Mouse (Mus musculus) frontal cortex, adult 2 months (tissue): Measurements from ENCODE around the gene Slc47a1. TPM values are rescaled to one million over a fixed set of nuclear protein-coding genes. Genes with fewer than 3 reads are reported as not detected.
"Not testable (repeated sequence)": the region's sequence is repeated elsewhere in the genome, so short reads cannot be mapped to it uniquely, and the experiment has no call there.

ENCODE experiments used
- DNase-seq, 2 experiments: peaks; one replicate each; pipeline ENCODE4 v3.0.0; 2022; ENCODE audit warnings: low spot score in 1 of 2; ENCODE audit errors: extremely low spot score in 1 of 2
- polyA plus RNA-seq: library from polyadenylated mRNA; depleted of rRNA; stranded (reverse); fragments of >200 nt; gene quantifications from 2 replicates; pipeline ENCODE4 v1.2.3, GENCODE M21; 2012; rRNA removed

Gene Slc47a1
- 4.8 TPM in 2 replicates for polyA plus RNA-seq

DNA sequence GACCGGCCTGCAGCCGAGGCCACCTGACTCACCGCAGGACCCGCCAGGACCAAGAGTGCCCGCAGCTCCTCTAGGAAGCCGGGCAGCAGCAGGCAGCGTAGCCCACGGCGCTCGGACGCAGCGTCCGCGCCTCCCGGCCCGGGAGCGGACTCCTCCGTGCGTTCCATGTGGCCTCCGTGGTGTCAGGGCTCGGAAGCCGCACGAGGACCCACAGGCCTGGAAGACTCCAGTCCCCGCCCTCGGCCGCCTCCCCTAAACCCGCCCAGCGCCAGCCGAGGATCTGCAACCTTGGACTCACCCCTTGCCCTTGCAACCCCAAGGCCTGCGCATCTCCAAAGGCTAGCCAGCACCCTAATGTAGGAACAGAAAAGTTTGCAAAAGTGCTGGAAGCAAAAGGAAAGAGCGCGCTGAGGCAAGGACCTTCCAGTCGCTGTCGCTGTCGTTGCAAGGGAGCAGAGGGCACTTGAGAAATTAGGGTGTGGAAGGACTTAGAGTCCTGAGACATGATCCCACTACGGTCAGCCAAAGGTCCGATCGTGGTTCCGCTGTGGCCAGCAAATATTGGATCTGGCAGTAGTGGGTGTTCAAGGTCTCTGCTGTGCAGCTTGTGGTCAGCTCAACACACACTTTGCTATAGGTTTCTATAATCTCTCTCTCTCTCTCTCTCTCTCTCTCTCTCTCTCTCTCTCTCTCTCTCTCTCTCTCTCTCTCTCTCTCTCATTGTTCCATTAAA, at the start of gene Slc47a1:
Gene Slc47a1, minus strand, starts transcription at position 465 of the 733 bp plus-strand sequence.
- no peak for DNase-seq

GRCm38 (mm10) chr11:61419253-61419652, 41.1 kb upstream of the Slc47a1 start:
- no peak for DNase-seq

DNA sequence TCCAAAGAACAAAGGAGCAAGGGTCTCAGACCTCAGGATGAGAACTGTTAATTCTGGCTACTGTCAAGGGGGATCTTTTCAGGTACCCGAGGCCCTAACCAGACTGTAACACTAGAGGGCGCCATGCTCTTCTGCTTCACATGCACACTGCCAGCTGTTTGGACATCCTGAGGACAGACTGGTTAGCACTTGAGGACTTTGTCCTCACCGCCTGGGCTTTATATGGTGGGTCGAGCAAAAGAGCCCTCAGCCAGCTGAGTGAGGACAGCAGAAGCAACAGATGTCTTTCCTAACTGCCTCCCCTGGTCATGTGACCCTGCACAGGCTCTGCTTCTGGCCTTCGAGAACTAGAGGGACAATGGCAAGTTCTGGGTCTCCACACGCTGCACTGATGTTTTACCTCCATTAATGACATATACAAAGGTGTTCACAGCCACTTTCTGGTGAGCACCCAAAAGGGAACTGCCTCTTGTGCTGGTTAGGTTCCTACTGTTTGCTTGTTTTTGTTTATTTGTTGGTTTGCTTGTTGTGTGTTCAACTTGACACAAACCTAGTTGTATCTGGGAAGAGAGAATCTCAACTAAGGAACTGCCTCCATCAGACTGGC, 39.9 kb upstream of the Slc47a1 start:
- DNase-seq = peak; percentile 66 to 93

- not testable (repeated sequence) for DNase-seq
Observed at GRCm38 (mm10) chr11:61416540-61416939, 38.4 kb upstream of the Slc47a1 start.

- DNase-seq = no peak
Observed at GRCm38 (mm10) chr11:61415444-61415843, 37.3 kb upstream of the Slc47a1 start.

DNA sequence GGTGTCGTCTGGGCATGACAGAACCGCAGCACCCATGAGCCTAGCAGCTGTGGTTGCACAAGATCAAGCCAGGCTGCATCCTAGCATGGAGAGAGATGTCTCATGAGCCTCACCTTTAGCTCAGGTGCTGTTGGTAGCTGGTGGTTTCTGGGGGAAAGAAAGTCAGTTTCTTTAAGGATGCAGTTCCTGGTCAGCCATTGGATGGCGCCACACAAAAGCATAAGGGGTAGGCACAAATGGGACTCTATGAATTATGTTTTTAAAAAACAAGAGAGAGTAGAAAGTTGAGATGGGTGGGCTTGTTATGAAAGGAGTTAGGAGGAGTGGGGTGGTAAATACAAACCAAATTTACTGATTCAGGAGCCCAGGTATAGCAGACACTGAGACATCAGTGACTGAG, 36.4 kb upstream of the Slc47a1 start:
- no peak for DNase-seq

GRCm38 (mm10) chr11:61413411-61413810, 35.3 kb upstream of the Slc47a1 start:
- DNase-seq = no peak

DNA sequence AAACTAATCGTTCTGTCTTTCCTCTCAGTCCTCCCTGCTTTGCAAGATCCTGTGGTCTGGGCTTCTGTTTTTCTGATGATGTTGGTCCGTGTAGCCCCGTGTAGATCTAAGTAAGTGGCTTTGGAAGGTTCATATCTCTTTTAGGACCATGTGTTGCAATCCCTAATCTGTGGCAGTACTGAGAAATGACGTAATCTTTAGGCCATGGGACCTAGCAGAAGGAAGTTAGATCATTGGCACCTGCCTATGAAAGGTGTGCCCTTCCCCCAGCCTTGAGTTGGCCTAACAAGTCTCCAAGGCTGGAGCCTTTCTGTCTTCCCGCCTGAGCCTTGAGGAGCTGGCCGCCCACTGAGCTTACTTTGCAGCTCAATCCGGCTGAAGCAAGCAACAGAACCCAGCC, 33.7 kb upstream of the Slc47a1 start:
- no peak for DNase-seq

GRCm38 (mm10) chr11:61411221-61411620, 33.1 kb upstream of the Slc47a1 start:
- no peak for DNase-seq

GRCm38 (mm10) chr11:61410129-61410528, 32.0 kb upstream of the Slc47a1 start:
- DNase-seq = peak; percentile 73 to 98

DNA sequence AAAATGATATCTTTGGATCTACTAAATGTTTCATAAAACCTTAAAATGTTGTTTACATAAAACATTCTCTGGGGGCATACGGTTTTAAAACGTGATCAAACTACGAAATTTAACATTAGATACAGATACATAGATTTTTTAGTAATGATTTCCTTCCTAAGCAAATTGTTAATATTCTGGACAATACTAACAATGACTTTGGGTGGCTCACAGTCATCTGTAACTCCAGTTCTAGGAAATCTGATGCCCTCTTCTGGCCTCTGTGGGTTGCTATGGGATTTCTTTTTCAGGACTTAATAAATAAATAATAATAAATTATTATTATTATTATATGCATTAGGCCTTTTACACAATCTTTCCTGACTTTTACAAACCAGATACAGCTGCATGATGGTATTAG, 30.9 kb upstream of the Slc47a1 start:
- DNase-seq = no peak

DNA sequence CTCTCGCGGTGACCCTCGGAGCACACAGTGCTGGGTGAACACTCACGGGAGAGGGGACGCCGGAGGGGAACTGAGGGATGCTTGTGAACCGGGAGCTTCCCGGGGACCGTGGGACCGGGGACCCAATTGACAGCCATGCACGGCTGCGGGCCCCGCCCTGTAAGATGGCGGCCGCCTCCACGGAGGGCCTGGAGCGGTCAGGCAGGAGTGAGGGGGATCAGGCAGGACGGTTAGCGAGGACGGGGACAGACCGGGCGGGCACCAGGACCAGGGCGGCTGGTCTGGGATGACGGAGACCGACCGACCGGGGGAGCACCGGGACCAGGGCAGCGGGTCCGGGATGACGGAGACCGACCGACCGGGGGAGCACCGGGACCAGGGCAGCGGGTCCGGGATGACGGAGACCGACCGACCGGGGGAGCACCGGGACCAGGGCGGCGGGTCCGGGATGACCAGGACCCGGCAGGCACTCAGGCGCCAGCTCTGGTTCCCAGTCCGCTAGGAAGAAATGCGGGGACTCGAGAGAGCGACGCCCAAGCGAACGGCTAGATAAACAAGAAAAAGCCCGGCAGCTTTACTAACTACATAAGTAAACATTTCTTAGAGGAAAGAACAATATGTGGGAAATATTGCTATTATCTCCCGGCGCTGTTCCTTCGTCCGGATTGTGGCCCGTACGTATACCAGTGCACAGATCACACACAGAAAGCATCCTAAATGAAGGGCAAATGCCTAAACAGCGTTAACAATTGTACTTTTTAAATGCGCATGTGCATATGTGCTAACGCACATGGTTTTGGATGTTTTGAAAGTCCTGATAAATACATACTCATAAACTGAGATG, 30.3 kb upstream of the Slc47a1 start:
- DNase-seq = peak in 1 of 2 experiments; percentile 80

GRCm38 (mm10) chr11:61407638-61408183, 29.6 kb upstream of the Slc47a1 start:
- peak; percentile 90 to 99 for DNase-seq

DNA sequence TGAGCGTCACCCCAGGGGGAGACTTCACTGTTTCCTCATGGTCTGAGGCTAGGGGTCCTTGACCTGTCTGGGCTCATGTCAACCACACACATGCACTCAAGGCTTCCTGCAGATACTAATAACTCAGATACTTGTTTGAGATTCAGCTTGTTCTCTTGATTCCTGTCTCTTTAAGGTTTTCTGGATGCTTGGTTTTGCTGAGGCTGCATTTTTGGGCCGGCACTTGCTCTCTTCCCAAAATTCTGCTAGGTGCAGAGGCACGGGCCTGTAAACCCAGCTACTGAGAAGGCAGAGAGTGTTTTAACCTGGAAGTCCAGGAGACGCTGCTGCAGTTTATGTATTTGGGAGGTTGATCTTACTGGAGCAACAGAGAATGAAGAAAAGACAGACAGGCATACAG, 23.6 kb upstream of the Slc47a1 start:
- no peak for DNase-seq

DNA sequence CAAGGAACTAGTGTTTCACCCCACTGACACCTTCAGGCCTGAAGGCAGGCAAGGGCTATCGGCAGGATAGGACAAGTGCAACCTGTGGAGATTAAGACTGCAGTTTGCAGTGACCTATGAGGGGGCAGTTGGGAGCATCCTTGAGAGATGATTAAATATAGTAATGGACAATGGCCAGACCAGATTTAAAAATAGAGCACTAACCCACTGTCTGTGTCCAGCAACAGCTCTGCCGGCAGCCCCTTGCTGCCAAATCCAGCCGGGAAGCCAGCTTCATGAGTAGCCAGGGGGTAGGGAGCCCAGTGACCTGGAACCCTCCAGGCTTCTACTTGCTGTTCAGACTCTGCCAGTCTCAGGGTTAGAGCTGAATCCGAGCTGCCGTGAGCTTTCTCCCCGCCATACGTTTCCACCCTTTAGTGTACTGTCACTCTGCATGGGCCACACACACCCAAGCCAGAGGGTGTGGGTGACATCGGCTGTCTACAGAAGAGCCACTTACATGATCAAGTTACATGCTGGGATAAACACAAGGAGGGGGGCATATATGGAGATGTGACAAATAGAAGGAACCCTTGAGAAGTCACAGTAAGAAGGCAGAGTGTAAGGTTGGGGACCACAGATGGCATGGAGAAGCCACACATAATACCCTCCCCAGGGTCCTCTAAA, 22.7 kb upstream of the Slc47a1 start:
- DNase-seq = no peak

- DNase-seq = not testable (repeated sequence)
Observed at GRCm38 (mm10) chr11:61397423-61398043, 19.4 kb upstream of the Slc47a1 start.

GRCm38 (mm10) chr11:61388936-61389335, 10.8 kb upstream of the Slc47a1 start:
- DNase-seq = no peak

- DNase-seq = peak in 1 of 2 experiments; percentile 58
Observed at GRCm38 (mm10) chr11:61388012-61388411, 9.9 kb upstream of the Slc47a1 start.

- no peak for DNase-seq
Observed at GRCm38 (mm10) chr11:61387233-61387632, 9.1 kb upstream of the Slc47a1 start.

DNA sequence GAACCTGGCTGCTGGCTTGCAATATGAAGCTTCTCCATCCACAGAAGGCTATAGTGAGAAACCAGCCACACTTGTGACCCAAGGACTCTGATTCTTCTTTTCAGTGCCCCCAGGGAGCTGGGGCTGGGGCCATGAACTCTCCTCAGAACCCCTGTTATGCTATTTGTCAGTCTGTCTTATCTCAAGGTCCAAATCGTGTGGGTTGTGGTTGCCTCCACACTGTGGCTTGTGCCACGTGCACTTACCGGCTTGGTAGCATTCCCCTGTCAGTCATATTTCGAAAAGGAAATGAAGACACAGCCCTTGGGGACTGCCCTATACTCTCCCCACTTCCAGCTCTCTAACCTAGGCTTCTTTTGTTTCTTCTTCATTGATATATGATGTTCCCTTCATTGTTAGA, 7.6 kb upstream of the Slc47a1 start:
- DNase-seq = no peak
